Mouse (Mus musculus) erythroblast, adult 5-6 weeks (primary cell): ENCODE measurements around the gene Neurog1. TPM values are rescaled to one million over a fixed set of nuclear protein-coding genes. Genes with fewer than 3 reads are reported as not detected.

Source experiments
- ATAC-seq: replicated peaks from 2 replicates; pipeline ENCODE4 v1.8.0; 2016; ENCODE audit warnings: moderate number of reproducible peaks, mild to moderate bottlenecking, moderate TSS enrichment, inconsistent platforms; ENCODE audit not compliant: poor library complexity, low FRiP score, severe bottlenecking
- total RNA-seq, 2 experiments: library from RNA; stranded (forward) in 1 of 2; stranded (reverse) in 1 of 2; fragments of 150-400 nt in 1 of 2; fragments of 200-764, 138-1000 nt in 1 of 2; gene quantifications; 2 replicates each; pipeline versions ENCODE4 v1.2.3 to v1.2.4; 2015 to 2017; ENCODE audit warnings: low replicate concordance in 2 of 2

Gene Neurog1
- total RNA-seq, 2 experiments from 2014 or later, result not detected

GRCm38 (mm10) chr13:56259021-56259925, 7.3 kb upstream of the Neurog1 start:
- ATAC-seq, result no peak

DNA sequence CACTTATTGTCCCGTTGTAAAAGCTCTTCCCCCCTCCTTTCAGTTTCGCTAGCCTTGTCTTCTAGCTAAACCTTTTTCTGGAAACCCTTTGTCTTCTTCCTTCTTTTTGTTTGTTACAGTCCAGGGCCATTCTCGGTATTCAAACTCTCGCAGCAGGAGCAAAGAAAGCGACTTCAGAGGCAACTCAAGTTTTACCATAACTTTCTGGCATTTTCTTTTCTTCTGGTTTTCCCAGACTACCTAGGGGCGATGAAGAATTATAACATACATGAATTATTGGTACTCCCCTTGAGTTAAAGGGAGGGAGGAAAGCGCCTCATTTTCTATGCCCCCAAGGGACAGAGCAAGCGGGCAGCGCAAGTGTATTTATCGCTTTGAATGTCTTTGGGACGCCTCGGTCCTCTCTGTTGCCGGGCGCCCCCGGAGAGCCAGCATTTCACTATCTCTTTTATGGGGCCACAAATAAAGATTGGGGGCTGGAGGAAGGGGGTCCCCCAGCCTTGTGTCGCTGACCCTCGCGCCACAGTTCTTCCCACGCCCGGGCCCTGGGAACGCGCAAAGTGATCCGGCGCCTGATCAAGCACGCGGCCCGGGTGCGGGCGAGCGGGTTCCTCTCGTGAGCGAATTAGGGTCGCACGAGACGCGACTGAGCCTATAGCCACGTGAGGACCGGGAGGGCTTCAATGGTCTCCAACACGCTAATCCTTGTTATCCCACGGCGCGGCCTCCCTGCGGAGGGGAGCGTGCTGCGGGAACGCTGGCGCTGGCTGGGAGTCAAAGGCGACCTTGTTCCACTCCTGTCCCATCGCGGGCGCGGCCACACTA, 6.4 kb upstream of the Neurog1 start:
- no peak for ATAC-seq

- no peak for ATAC-seq
Measured at GRCm38 (mm10) chr13:56257469-56258153, 5.6 kb upstream of the Neurog1 start.

- no peak for ATAC-seq
Measured at GRCm38 (mm10) chr13:56256716-56257299, 4.8 kb upstream of the Neurog1 start.

DNA sequence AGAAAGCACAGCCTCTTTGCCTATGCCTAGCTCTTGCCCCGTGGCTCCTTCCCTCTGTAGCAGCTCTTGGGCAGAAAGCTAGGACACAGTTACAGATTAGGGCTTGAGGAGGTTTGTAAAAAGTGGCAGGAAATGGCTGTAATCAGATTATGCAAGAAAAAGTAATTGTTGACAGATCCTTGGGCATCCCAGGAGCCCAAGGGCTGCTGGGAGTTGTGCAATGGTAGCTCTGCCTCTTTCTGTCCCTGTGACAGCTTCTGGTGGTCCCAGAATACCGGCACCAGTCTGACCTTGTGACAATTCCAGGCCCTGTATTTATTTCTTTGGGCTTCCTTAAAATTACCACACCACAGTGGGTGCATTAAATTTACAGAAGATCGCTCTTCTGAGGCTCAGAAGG, 1.4 kb upstream of the Neurog1 start:
- ATAC-seq, result no peak

- ATAC-seq, result no peak
Measured at GRCm38 (mm10) chr13:56252783-56253182, 820 bp upstream of the Neurog1 start.

GRCm38 (mm10) chr13:56251176-56251923, 613 bp downstream of the Neurog1 start:
- no peak for ATAC-seq

DNA sequence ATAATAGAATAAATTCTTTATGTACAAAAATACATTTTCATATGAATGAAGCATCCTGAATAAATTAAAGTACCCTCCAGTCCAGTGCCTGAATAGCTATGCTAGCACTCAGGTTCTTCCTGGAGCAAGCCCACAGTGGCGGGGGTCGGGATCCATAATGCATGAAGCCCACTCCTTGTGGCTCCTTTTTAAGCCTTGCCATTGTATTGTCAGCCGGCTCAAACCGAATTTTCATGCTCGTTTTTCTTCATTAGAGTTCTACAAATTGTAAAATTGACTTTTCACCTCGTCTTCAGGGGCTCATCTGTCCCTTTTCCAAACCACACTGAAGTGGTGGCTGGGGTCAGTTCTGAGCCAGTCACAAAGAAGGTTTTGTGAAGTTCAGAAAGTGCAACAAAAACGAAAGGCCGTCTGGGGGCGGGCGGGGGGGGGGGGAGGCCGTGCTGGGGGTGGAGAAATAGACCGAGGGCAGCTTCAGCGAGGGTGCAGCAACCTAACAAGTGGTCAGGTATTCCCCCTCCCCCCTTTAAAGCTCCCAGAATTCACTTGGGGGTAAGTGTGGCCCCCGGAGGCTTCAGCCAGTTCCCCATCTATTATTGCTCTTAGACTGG, 1.3 kb downstream of the Neurog1 start:
- ATAC-seq, result no peak

- ATAC-seq, result no peak
Measured at GRCm38 (mm10) chr13:56249593-56250341, 2.2 kb downstream of the Neurog1 start.

GRCm38 (mm10) chr13:56243104-56243503, 8.9 kb downstream of the Neurog1 start:
- no peak for ATAC-seq

DNA sequence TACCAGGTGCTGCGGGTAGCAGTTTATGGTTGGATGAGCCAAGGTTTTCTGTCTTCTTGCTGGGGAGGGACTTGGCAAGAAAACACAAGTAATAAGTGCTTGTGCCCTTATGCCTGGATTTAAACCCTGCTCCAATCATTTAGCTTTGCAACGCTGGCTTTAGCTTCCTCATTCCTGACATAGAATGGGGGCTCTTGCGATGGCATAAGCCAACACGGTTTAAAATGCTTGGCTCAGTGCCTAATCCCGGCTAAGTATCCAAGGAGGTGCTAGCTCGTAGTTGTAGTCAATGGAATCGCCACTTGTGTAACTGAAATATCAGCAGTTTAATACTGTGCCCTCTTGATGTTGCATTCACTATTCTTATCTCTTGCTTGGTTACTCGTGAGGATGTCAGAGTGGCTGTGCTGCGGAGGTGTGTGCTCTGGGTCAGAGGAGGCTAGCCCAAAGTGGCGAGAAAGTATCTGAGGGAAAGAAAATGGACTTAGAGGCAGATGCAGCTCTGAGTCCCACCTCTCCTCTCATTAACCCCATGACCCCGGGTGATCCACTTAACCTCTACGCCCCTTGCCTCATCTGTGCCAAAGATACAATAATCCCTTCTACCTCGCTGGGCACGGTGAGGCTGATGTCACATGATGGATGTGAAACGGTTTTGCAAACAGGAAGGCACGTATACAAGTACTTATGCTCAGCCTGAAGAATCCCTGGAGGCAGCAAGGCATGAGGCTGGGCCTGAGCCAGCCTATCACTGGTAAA, 11.8 kb downstream of the Neurog1 start:
- no peak for ATAC-seq

DNA sequence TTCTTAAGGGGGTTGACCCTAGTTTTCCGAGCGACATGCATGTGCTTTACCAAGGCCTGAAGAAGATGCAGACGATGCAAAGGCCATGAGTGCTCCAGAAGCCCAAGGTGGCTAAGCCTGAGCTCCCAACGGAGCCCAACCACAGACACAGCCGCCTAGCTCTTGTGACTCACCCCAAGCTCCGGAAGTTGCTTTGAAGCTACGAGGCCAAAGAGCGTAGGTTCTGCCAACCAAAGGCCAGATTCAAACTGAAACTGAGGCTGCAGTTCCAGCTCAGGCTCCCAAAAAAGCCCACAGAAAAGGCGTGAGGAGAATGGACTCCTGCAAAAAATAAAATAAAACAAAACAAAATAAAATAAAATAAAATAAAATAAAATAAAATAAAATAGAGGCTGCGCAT, 14.1 kb downstream of the Neurog1 start:
- ATAC-seq, result no peak

DNA sequence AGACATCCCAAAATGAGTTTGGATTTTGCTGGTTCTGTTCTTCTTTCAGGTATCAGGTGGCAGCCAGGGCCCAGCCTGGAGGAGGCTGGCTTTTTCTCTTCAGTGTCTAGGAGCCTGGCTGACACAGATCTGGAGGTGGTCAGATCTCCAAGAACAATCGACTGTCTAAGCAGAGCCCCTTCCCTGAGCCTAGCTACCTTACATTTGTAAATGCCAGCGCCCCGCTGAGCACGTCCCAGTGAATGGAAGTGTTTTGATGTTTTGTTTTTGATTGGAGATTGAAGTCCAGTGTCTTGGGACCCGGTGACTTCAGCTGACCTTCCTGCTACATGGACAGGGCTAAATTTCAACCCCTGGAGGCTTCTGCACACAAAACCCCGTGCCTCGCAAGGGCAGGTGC, 15.8 kb downstream of the Neurog1 start:
- ATAC-seq, result no peak

- ATAC-seq, result no peak
Measured at GRCm38 (mm10) chr13:56228790-56229189, 23.2 kb downstream of the Neurog1 start.

DNA sequence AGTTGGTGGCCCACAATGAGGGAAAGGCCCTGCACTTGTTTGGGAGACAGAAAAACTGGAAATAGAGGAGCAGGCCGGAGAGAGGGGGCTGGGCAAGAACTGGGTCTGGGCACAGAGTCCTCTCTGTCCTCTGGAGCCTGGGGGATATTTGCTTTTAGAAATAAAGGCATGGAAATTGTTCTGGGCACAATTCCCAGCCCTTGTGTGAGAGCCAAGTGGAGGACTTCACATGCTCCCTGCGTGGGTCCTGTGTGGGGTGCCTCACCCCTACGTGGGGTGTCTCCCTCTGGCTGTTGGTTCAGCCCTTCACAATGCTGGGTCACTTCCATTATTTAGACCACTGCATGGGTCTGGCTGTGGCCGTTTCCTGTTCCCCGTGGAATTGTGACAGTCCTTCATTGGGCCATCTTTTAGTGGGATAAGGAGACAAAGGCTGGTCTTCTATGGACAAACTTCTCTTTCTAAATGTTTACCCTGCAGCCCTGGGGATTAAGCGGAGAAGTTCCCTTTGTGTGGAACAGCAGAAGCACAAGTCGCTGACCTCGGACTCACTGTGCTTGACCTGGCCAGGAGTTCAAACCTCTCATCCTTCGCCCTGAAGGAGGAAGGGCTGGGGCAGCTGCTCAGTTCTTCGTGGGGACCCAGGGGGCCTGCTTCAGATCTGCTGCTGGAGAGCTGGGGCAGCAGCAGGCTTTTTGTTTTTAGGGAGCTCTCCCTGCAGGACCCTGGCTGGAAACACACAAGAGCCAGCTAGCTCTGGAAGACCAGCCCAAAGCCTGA, 25.6 kb downstream of the Neurog1 start:
- no peak for ATAC-seq

GRCm38 (mm10) chr13:56223625-56224024, 28.3 kb downstream of the Neurog1 start:
- ATAC-seq, result no peak

- no peak for ATAC-seq
Measured at GRCm38 (mm10) chr13:56222849-56223246, 29.1 kb downstream of the Neurog1 start.
